Mouse (Mus musculus): ENCODE measurements around the gene Acrbp.

GRCm38 (mm10) chr6:125040221-125040620 lies 9.3 kb upstream of the Acrbp start:
- TF ChIP-seq CTCF (IDR thresholded peaks at IDR 0.05; ENCODE audit: low read depth, low read length) (no peak), POLR2A (IDR thresholded peaks at IDR 0.05; ENCODE audit: extremely low read depth, insufficient read depth, low read length) (no peak)
